Mouse (Mus musculus) megakaryocyte, embryonic 14.5 days (primary cell): Measurements from ENCODE around the gene Tnks2. TPM values are rescaled to one million over a fixed set of nuclear protein-coding genes. Genes with fewer than 3 reads are reported as not detected.
A peak's percentile ranks its signal among the peaks of the same experiment; 100 is the strongest.

Experiments used
- H3K27me3 ChIP-seq: replicated peaks from 2 replicates; pipeline ENCODE3; 2012; ENCODE audit warnings: inconsistent platforms
- H3K36me3 ChIP-seq: replicated peaks from 2 replicates; pipeline ENCODE3; 2012; ENCODE audit warnings: low read length, inconsistent platforms, mixed read lengths
- H3K4me1 ChIP-seq: 2 replicates; pipeline ENCODE4 v1.6.1; 2012; ENCODE audit warnings: inconsistent platforms
- H3K4me3 ChIP-seq: replicated peaks from 2 replicates; pipeline ENCODE3; 2012; ENCODE audit warnings: moderate library complexity, mild to moderate bottlenecking, inconsistent platforms
- H3K9me3 ChIP-seq: 2 replicates; pipeline ENCODE4 v1.6.1; 2012; ENCODE audit warnings: inconsistent platforms
- FLI1 ChIP-seq: IDR thresholded peaks from 2 replicates; pipeline ENCODE4 v1.6.1; 2012; ENCODE audit warnings: low read length, inconsistent platforms, mixed read lengths
- GATA1 ChIP-seq: IDR thresholded peaks from 3 replicates; pipeline ENCODE4 v1.6.1; 2012; ENCODE audit warnings: mixed read lengths, low read length, inconsistent platforms, borderline replicate concordance
- polyA plus RNA-seq: library from polyadenylated mRNA; stranded (reverse); fragments of >175 nt; gene quantifications from 2 replicates; pipeline ENCODE4 v1.2.3, GENCODE M21; 2012; ENCODE audit warnings: low replicate concordance; ENCODE audit not compliant: insufficient read depth

Tnks2 gene
- polyA plus RNA-seq, 1 experiment, result 1.3 TPM

DNA sequence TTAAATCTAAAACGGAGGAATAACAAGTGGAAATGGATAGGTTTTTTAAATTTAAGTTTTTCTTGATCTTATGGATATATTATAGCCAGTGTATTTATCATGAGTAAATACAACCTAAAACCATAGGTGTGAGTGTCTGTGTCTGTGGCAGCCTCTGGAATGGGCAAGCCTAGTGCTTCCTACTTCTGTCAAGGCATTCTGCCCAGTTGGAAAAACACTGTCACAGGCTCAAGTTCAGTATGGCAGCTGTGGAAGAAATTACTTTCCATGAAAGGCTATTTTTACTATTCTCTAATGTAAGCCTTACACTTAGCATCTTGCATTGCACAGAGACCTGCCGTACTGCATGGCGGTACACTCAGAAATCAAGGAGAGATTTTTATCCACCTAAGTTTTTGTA is 57.7 kb downstream of the Tnks2 start:
- Histone ChIP-seq H3K9me3 (peaks cover 4% of the 10 kb centered on the region; the same call in 1 of the 2 replicates), H3K36me3 (peaks cover 85% of the 10 kb centered on the region)
- no peak for TF ChIP-seq GATA1
- no peak for TF ChIP-seq FLI1

DNA sequence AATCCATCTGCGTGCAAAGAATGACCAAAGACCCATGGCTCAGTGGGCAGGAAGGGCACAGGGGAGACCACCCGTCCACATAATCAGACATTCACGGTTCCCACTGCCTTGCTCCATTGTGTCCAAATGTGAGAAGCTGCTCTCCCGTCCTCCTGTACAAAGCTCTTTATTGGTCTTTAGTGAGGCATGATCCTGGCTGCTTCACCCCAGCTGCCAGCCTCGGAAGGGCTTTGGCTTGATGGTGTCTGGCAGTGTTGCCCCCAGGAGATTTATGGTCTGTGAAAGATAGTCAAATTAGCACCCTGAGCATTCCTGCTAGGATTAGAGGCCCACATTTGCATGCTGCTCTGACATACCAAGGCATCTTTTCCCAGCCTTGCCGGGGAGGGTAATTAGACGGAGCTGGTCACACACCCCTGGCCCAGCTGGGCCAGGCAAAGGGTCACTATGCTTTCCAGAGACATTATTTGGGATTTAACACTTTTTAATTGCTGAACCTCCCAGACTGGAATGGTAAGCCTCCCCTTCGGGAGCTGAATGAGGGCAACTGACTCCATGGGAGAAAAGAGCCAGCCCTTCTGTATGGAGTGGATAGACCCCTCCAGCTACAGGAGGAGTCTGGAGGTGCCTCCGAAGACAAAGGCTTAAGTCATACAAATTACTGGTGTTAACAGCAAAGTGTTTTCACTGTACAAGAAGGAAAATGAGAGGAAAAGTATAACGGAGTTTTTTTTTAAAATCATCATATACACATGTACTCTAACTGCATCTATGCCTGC is 62.9 kb downstream of the Tnks2 start:
- no peak for TF ChIP-seq FLI1
- no peak for TF ChIP-seq GATA1
- Histone ChIP-seq H3K27me3 (no peaks in the 10 kb centered on the region), H3K4me1 (peaks cover 10% of the 10 kb centered on the region), H3K9me3 (peaks cover 4% of the 10 kb centered on the region; the same call in 1 of the 2 replicates), H3K4me3 (no peak overlapping the region), H3K36me3 (peaks cover 37% of the 10 kb centered on the region)

More for the DNA sequence above, 57.7 kb downstream of the Tnks2 start:
- no peak overlapping the region for H3K4me3 ChIP-seq
- H3K27me3 ChIP-seq, result no peaks in the 10 kb centered on the region
- H3K4me1 ChIP-seq, result peaks cover 5% of the 10 kb centered on the region

- Histone ChIP-seq H3K27me3 (peaks cover 4% of the 10 kb centered on the region), H3K4me3 (no peak overlapping the region), H3K9me3 (peaks cover 4% of the 10 kb centered on the region; the same call in 1 of the 2 replicates), H3K36me3 (peaks cover 29% of the 10 kb centered on the region), H3K4me1 (peaks cover 10% of the 10 kb centered on the region)
- TF ChIP-seq FLI1 (no peak), GATA1 (no peak)
These were observed 63.7 kb downstream of the Tnks2 start for GRCm38 (mm10) chr19:36897778-36898177.

GRCm38 (mm10) chr19:36903377-36903776 is 69.3 kb downstream of the Tnks2 start:
- TF ChIP-seq GATA1, result no peak
- no peak for TF ChIP-seq FLI1
- peaks cover 21% of the 10 kb centered on the region for H3K27me3 ChIP-seq
- H3K36me3 ChIP-seq, result no peaks in the 10 kb centered on the region
- H3K9me3 ChIP-seq, result no peaks in the 10 kb centered on the region
- H3K4me1 ChIP-seq, result peaks cover 15% of the 10 kb centered on the region
- no peak overlapping the region for H3K4me3 ChIP-seq

GRCm38 (mm10) chr19:36904211-36905007 is 70.4 kb downstream of the Tnks2 start:
- TF ChIP-seq GATA1 (no peak), FLI1 (no peak)
- Histone ChIP-seq H3K27me3 (peaks cover 21% of the 10 kb centered on the region), H3K9me3 (no peaks in the 10 kb centered on the region), H3K4me3 (peak overlapping the region; percentile 90), H3K4me1 (peaks cover 15% of the 10 kb centered on the region), H3K36me3 (no peaks in the 10 kb centered on the region)

DNA sequence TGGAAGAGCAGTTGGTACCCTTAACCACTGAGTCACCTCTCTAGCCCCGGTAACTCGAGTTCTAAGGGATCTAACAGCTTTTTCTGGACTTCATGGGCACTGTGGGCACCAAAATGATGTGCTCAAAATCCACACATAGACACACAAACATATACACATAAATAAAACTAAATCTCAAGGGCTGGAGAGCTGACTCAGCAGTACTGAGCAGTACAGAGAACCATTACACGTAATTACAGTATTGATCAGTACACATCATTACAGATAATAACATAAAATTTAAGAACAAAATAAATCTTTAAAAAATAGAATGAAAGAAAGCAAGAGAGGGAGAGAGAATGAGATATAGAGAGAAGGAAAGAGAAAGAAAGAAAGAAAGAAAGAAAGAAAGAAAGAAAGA is 75.1 kb downstream of the Tnks2 start:
- TF ChIP-seq FLI1, result no peak
- no peak for TF ChIP-seq GATA1
- peaks cover 29% of the 10 kb centered on the region for H3K27me3 ChIP-seq
- no peak overlapping the region for H3K4me3 ChIP-seq
- peaks cover 11% of the 10 kb centered on the region for H3K4me1 ChIP-seq
- no peaks in the 10 kb centered on the region for H3K36me3 ChIP-seq
- 0 out of 2 replicates have a peak, but pooled peaks cover 3% of the 10 kb centered on the region for H3K9me3 ChIP-seq

DNA sequence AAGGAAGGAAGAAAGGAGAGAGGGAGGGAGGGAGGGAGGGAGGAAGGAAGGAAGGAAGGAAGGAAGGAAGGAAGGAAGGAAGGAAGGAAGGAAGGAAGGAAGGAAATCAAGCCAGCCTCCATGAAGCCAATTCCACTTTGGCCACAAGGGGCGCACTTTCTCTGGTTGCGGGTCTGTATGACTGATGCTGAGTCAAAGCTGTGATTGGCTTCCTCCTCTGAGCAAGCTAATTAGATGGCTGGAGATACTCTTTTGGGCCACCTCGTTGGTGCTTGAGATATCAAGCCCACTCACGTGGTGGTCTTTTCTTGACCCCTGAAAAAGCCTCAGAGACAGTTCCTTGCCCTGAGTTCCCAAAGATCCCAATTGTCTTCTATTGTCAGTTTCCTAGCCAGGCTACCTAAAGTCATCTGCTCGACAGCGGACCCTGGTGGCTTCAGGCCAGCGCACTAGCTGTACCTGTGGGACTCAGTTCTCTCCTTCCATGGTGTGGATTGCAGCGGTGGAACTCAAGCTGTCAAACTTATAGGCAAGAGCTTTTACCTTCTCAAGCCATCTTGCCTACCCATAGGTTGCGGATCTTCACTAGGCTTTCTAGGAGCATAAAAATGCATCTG is 75.8 kb downstream of the Tnks2 start:
- peaks cover 4% of the 10 kb centered on the region; the same call in 1 of the 2 replicates for H3K4me1 ChIP-seq

DNA sequence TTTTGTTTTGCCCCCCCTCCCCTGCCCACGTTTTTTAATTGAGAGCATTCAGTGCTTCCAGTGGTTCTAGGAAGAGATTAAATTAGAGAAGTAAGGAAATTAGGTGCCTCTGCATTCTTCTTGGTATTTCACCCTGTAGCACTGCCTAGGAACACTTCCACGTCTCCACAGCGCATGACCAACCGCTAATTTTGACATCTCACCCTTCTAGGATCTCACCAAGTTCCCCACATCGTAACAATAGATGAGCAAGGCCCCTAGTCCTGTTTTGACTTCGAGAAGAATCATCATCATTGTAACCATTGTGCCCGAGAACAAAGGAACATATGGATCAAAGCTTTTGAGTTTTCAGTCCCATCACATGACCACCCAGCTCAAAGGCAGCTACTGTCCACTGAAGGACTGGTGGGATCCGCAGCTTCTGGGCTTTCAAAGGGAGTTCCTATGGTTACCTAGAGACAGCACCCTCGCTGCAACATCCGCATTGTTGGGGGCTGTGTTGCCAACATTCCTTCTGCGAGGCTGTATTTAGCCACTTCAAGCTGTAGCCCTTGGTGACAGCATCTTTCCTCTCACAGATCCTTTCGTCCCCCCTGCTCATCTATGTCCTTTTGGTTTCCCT is 76.5 kb downstream of the Tnks2 start:
- H3K36me3 ChIP-seq, result no peaks in the 10 kb centered on the region
- peaks cover 5% of the 10 kb centered on the region; the same call in 1 of the 2 replicates for H3K4me1 ChIP-seq
- H3K4me3 ChIP-seq, result peak overlapping the region; percentile 42
- TF ChIP-seq FLI1 (no peak), GATA1 (no peak)
- H3K9me3 ChIP-seq, result 0 out of 2 replicates have a peak, but pooled peaks cover 3% of the 10 kb centered on the region
- peaks cover 26% of the 10 kb centered on the region for H3K27me3 ChIP-seq

More for the DNA sequence above, 75.8 kb downstream of the Tnks2 start:
- no peak overlapping the region for H3K4me3 ChIP-seq
- peaks cover 26% of the 10 kb centered on the region for H3K27me3 ChIP-seq
- H3K9me3 ChIP-seq, result 0 out of 2 replicates have a peak, but pooled peaks cover 3% of the 10 kb centered on the region
- TF ChIP-seq GATA1 (no peak), FLI1 (no peak)
- no peaks in the 10 kb centered on the region for H3K36me3 ChIP-seq

DNA sequence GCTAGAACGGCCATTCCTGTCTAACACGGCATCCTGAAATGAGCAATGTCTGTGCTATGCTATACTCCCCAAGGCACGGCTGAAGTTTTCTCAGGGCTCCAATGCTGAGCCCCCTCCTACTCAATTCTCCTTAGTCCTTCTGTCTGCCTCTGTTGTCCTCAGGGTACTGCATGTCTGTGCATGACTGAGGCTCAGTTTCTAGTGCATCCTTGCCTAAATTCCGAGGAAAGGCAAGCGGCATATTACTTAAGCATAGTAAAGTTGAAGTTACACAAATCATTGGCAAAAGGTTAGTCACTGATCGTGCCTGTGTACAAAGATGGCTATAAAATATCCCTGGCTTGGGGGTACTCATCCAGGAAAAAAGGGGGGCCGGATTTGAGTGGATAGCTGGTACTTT is 79.0 kb downstream of the Tnks2 start:
- TF ChIP-seq FLI1 (no peak), GATA1 (no peak)

More for the DNA sequence above, 79.0 kb downstream of the Tnks2 start:
- 0 out of 2 replicates have a peak, but pooled peaks cover 3% of the 10 kb centered on the region for H3K9me3 ChIP-seq
- peaks cover 12% of the 10 kb centered on the region for H3K4me1 ChIP-seq
- peaks cover 29% of the 10 kb centered on the region for H3K27me3 ChIP-seq
- H3K36me3 ChIP-seq, result no peaks in the 10 kb centered on the region
- no peak overlapping the region for H3K4me3 ChIP-seq
